Mouse (Mus musculus) testis, adult 2 months (tissue): ENCODE measurements around the gene Rbms3.

ENCODE experiments used
- CTCF ChIP-seq: fragments of 200-500 bp; IDR thresholded peaks from 2 replicates; pipeline ENCODE4 v1.5.1; 2012; ENCODE audit warnings: low read depth, mild to moderate bottlenecking, inconsistent platforms, low read length, moderate library complexity; ENCODE audit not compliant: control insufficient read depth, insufficient read depth, insufficient replicate concordance
- POLR2A ChIP-seq: fragments of 200-500 bp; IDR thresholded peaks from 2 replicates; pipeline ENCODE4 v1.6.1; 2012; ENCODE audit warnings: low read depth, mild to moderate bottlenecking, inconsistent platforms, low read length, moderate library complexity; ENCODE audit not compliant: control insufficient read depth

GRCm38 (mm10) chr9:117641090-117641782, 11.5 kb upstream of the Rbms3 start:
- no peak for TF ChIP-seq POLR2A
- TF ChIP-seq CTCF, result no peak
